Mouse (Mus musculus) intestine, embryonic 15.5 days (tissue): ENCODE data around the gene Becn1. TPM values are rescaled to one million over a fixed set of nuclear protein-coding genes. Genes with fewer than 3 reads are reported as not detected.
A peak's percentile ranks its signal among the peaks of the same experiment; 100 is the strongest.
"Not testable (repeated sequence)": the region's sequence is repeated elsewhere in the genome, so short reads cannot be mapped to it uniquely, and the experiment has no call there.

Experiments used
- ATAC-seq: fragments of 200-750 bp; cut with Nextera tagmentation; 2 replicates; pipeline ENCODE4 v1.8.0; 2017; ENCODE audit warnings: moderate TSS enrichment, moderate library complexity
- H3K27ac ChIP-seq: fragments of 300-500 bp; sonication (generic); 2 replicates; pipeline ENCODE4 v1.5.1; 2015; ENCODE audit warnings: mild to moderate bottlenecking, inconsistent platforms
- H3K27me3 ChIP-seq: fragments of 300-500 bp; sonication (generic); replicated peaks from 2 replicates; pipeline ENCODE4 v1.6.1; 2015; ENCODE audit warnings: inconsistent platforms
- H3K36me3 ChIP-seq: fragments of 300-500 bp; sonication (generic); 2 replicates; pipeline ENCODE4 v1.6.1; 2015; ENCODE audit warnings: inconsistent platforms
- H3K4me1 ChIP-seq: fragments of 300-500 bp; sonication (generic); replicated peaks from 2 replicates; pipeline ENCODE4 v1.6.1; 2015; ENCODE audit warnings: inconsistent platforms
- H3K4me2 ChIP-seq: fragments of 300-500 bp; sonication (generic); replicated peaks from 2 replicates; pipeline ENCODE4 v1.6.1; 2015; ENCODE audit warnings: mild to moderate bottlenecking, inconsistent platforms
- H3K4me3 ChIP-seq: fragments of 300-500 bp; sonication (generic); replicated peaks from 2 replicates; pipeline ENCODE4 v1.5.1; 2015; ENCODE audit warnings: inconsistent platforms
- H3K9ac ChIP-seq: fragments of 300-500 bp; sonication (generic); 2 replicates; pipeline ENCODE4 v1.6.1; 2015; ENCODE audit warnings: inconsistent platforms
- H3K9me3 ChIP-seq: fragments of 300-500 bp; sonication (generic); 2 replicates; pipeline ENCODE4 v1.6.1; 2016; ENCODE audit warnings: inconsistent platforms
- WGBS: fragments of 180-500 bp; shearing (Covaris S2); methylation state at CpG from one replicate; pipeline ENCODE4 v1.1.7; 2015; 5-methylcytosine and 5-hydroxymethylcytosine counted together
- polyA plus RNA-seq: library from polyadenylated mRNA; unstranded; fragments of >200 nt; fragmentation: Nextera tagmentation; extraction: Ambion mirVana; gene quantifications from 2 replicates; pipeline ENCODE4 v1.2.1, GENCODE M21; 2015

Gene Becn1
- polyA plus RNA-seq, 1 experiment from 2014 or later: 132 TPM

- not testable (repeated sequence) for H3K27me3 ChIP-seq, H3K36me3 ChIP-seq, H3K4me3 ChIP-seq, ATAC-seq, H3K9ac ChIP-seq, H3K9me3 ChIP-seq, H3K4me1 ChIP-seq
- 0 out of 2 replicates have a peak overlapping the region, but pooled peaks have one; percentile 19 for H3K4me2 ChIP-seq
- peak overlapping the region; percentile 44; the same call in 1 of the 2 replicates for H3K27ac ChIP-seq
- 68% methylated on average over 6 of the region's 6 CpGs for WGBS
These were observed 28.9 kb upstream of the Becn1 start for GRCm38 (mm10) chr11:101330961-101331360.

GRCm38 (mm10) chr11:101330371-101330924 lies 28.4 kb upstream of the Becn1 start, which contains the start of gene Aoc3:
Aoc3 (plus strand) TSS chr11:101330605.
- Histone ChIP-seq H3K4me1 (peaks cover 4% of the 10 kb centered on the region; the same call in 1 of the 2 replicates), H3K36me3 (peaks cover 5% of the 10 kb centered on the region), H3K27me3 (no peaks in the 10 kb centered on the region), H3K9ac (no peak within 1 kb of the TSS), H3K4me3 (no peak within 1 kb of the TSS), H3K4me2 (peak within 1 kb of the TSS; percentile 19), H3K27ac (peak within 1 kb of the TSS; percentile 44; the same call in 1 of the 2 replicates), H3K9me3 (no peaks in the 10 kb centered on the region)
- WGBS: 54% methylated on average over 7 of the region's 7 CpGs
- ATAC-seq: peak; percentile 55; the same call in 1 of the 2 replicates

DNA sequence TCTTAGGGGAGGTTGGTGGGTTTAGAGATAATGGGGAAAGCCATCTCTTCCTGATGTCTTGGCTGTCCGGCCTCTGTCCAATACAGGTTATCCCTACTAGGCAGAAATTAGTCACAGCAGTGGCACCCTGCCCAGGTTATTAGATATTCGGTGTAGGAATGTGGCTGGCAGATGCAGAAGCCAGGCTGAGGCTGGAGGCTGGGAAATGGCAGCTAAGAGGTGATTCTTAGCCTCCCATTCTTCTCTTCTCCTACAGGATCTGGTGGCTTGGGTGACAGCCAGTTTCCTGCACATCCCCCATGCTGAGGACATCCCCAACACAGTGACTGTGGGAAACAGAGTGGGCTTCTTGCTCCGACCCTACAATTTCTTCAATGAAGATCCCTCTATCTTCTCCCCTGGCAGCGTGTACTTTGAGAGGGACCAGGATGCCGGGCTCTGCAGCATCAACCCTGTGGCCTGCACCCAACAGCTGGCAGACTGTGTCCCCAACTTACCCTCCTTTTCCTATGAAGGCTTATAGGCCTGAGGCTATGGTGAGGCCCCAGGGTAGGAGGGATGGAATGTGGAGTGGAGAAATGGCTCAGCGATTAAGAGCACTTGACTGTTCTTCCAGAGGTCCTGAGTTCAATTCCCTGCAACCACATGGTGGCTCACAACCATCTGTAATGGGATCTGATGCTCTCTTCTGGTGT lies 27.0 kb upstream of the Becn1 start:
- ATAC-seq: no peak
- Histone ChIP-seq H3K27me3 (no peaks in the 10 kb centered on the region), H3K4me1 (peaks cover 4% of the 10 kb centered on the region; the same call in 1 of the 2 replicates), H3K4me3 (no peak overlapping the region), H3K36me3 (peaks cover 18% of the 10 kb centered on the region), H3K9me3 (no peaks in the 10 kb centered on the region), H3K27ac (no peak overlapping the region), H3K4me2 (no peak overlapping the region), H3K9ac (no peak overlapping the region)
- 80% methylated on average over 6 of the region's 6 CpGs for WGBS

GRCm38 (mm10) chr11:101327311-101327710 lies 25.2 kb upstream of the Becn1 start:
- ATAC-seq: no peak
- 32% methylated on average over 3 of the region's 3 CpGs for WGBS

DNA sequence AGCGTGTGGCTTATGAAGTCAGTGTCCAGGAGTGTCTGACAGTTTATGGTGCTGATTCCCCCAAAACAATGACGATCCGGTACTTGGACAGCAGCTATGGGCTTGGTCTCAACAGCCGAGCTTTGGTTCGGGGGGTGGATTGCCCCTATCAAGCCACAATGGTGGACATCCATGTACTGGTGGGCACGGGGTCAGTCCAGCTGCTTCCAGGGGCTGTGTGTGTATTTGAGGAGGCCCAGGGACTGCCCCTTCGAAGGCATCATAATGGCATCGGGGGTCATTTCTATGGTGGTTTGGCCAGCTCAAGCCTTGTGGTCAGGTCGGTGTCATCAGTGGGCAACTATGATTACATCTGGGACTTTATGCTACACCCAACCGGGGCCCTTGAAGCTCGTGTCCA lies 24.1 kb upstream of the Becn1 start:
- no peak overlapping the region for H3K27ac ChIP-seq
- no peak for ATAC-seq
- H3K4me1 ChIP-seq: peaks cover 4% of the 10 kb centered on the region; the same call in 1 of the 2 replicates
- no peaks in the 10 kb centered on the region for H3K27me3 ChIP-seq
- 88% methylated on average over 11 of the region's 11 CpGs for WGBS
- H3K9me3 ChIP-seq: no peaks in the 10 kb centered on the region
- no peak overlapping the region for H3K4me2 ChIP-seq
- peaks cover 36% of the 10 kb centered on the region for H3K36me3 ChIP-seq
- H3K9ac ChIP-seq: no peak overlapping the region
- H3K4me3 ChIP-seq: no peak overlapping the region

More at GRCm38 (mm10) chr11:101327311-101327710, 25.2 kb upstream of the Becn1 start:
- Histone ChIP-seq H3K9ac (no peak overlapping the region), H3K27ac (no peak overlapping the region), H3K4me2 (no peak overlapping the region), H3K4me1 (peaks cover 4% of the 10 kb centered on the region; the same call in 1 of the 2 replicates), H3K36me3 (peaks cover 31% of the 10 kb centered on the region), H3K27me3 (no peaks in the 10 kb centered on the region), H3K9me3 (no peaks in the 10 kb centered on the region), H3K4me3 (no peak overlapping the region)

GRCm38 (mm10) chr11:101325201-101325600 lies 23.1 kb upstream of the Becn1 start:
- not testable (repeated sequence) for ATAC-seq, H3K27ac ChIP-seq, H3K9me3 ChIP-seq, H3K27me3 ChIP-seq, H3K4me1 ChIP-seq, H3K9ac ChIP-seq, H3K4me2 ChIP-seq, H3K4me3 ChIP-seq
- H3K36me3 ChIP-seq: peaks cover 44% of the 10 kb centered on the region
- WGBS: 91% methylated on average over 11 of the region's 11 CpGs

- no peak within 1 kb of the TSS for H3K4me3 ChIP-seq
- H3K9me3 ChIP-seq: no peaks in the 10 kb centered on the region
- H3K4me2 ChIP-seq: no peak within 1 kb of the TSS
- 77% methylated on average over 5 of the region's 5 CpGs for WGBS
- no peak within 1 kb of the TSS for H3K9ac ChIP-seq
- ATAC-seq: no peak
- H3K27me3 ChIP-seq: no peaks in the 10 kb centered on the region
- H3K4me1 ChIP-seq: peaks cover 4% of the 10 kb centered on the region; the same call in 1 of the 2 replicates
- H3K27ac ChIP-seq: no peak within 1 kb of the TSS
- peaks cover 48% of the 10 kb centered on the region for H3K36me3 ChIP-seq
These were observed 22.7 kb upstream of the Becn1 start, which contains the start of gene Aoc2 for GRCm38 (mm10) chr11:101324763-101325162. Aoc2 (plus strand) TSS chr11:101325063.

DNA sequence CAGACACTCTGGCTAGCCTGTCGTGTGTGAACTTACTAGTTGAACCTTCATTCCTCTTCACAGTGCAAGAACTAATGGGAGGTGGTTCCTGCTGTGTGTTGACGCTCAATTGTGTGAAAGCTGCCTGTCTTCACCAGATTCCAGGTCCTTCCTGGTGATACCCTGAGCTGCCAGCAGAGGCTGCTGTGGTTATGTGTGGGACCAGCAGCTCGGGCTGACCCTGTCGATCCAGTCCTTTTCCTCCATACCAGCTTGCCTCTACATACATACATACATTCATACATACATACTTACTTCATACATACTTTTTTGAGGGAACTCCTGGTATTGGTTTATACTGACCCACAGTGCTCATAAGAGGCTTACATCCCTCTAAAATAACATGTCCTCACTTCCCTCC lies 21.5 kb upstream of the Becn1 start:
- Histone ChIP-seq H3K4me3 (no peak overlapping the region), H3K4me1 (peaks cover 3% of the 10 kb centered on the region; the same call in 1 of the 2 replicates), H3K27me3 (no peaks in the 10 kb centered on the region), H3K4me2 (no peak overlapping the region), H3K9ac (no peak overlapping the region), H3K36me3 (peaks cover 54% of the 10 kb centered on the region), H3K9me3 (no peaks in the 10 kb centered on the region), H3K27ac (no peak overlapping the region)
- WGBS: 7% methylated on average over 4 of the region's 4 CpGs
- ATAC-seq: peak; percentile 67

DNA sequence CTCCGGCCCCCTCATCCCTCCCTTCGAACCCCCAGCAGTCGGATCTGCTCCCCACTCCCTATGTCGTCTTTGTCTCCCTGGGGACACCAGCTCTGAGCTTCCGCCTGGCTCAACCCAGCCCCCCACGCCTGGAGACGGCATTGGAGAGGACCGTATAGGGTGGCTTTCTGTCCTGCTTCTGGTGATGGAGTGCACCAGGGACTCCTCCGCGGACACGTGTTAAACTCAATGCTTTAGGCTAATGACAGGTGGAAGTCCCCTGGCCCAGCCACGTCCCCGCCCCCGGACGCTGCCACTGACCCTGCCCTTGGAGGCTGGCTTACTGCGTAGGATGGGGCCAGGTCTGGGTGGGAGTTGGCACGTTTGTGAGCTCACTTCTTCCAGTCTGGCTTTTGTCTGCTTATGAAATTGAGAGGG lies 14.4 kb upstream of the Becn1 start:
- peak overlapping the region; percentile 99 for H3K4me3 ChIP-seq
- H3K27ac ChIP-seq: peak overlapping the region; percentile 83; the same call in 1 of the 2 replicates
- H3K9me3 ChIP-seq: no peaks in the 10 kb centered on the region
- peaks cover 7% of the 10 kb centered on the region; the same call in 1 of the 2 replicates for H3K4me1 ChIP-seq
- no peaks in the 10 kb centered on the region for H3K27me3 ChIP-seq
- peak overlapping the region; percentile 94 for H3K9ac ChIP-seq
- peak; percentile 62 for ATAC-seq
- peak overlapping the region; percentile 88 for H3K4me2 ChIP-seq
- H3K36me3 ChIP-seq: peaks cover 25% of the 10 kb centered on the region
- under 1% methylated on average over 17 of the region's 17 CpGs for WGBS

DNA sequence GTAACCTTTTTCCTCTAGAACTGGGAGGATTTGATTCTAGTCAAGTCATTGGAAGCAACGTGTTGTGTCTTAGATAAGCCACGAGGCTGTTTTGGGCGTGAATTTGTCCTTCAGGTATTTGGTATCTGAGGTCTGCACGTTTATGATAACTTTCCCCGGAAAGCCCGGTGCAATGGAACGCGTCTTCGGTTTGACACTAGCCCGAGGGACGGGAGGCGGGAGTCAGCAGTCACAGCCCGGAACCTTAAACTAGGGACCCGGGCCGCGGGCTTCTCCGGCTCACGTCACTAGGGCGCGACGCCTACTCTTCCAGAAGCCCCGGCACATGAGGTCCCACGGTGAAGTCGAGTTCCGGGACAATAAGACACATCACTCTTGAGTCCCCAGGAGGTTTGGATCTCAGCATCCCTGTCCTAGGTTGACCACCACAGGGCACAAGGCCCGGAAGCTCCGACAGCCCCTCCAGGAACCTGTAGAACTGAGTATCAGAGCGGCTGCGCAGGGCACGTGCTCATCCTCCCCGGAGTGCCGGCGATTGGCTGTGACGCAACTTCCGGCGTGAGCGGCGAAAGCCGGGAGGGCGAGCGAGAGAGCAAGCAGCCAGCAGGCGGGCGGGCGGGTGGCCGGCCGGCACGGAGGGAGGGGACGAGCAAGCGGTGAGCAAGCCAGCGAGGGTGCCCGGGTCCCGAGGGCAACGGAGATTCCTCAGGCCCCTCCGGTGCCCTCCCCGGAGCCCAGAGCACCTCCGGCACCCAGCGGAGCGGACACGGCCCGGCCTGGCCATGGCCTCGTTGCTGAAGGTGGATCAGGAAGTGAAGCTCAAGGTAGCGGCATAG lies 13.8 kb upstream of the Becn1 start, which contains the start of gene Psme3:
Gene Psme3 (plus strand): TSS at position 549 of the 836 bp plus-strand sequence.
- ATAC-seq: peak; percentile 95
- WGBS: under 1% methylated on average over 62 of the region's 62 CpGs
- no peaks in the 10 kb centered on the region for H3K9me3 ChIP-seq

DNA sequence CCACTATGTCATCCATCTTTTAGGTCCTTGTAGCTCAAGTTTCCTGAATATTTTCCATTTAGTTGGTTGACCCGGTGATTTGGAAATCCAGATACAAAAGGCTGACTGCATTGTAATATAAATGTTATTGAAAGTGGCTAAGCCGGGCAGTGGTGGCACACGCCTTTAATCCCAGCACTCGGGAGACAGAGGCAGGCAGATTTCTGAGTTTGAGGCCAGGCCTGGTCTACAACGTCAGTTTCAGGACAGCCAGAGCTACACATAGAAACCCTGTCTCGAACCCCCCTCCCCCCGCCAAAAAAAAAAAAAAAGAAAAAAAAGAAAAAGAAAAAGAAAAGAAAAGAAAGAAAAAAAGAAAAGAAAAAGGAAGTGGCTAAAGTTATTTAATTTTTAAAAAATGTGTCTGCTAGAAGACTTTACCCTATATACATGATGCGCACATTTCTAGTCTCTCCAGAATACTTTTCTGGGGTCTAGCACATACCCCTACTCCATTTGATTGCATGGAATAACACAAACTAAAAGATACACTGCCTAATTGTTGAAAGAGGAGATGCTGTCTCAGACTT lies 13.1 kb upstream of the Becn1 start:
- H3K9ac ChIP-seq: peak overlapping the region; percentile 94
- H3K4me3 ChIP-seq: peak overlapping the region; percentile 99
- peaks cover 15% of the 10 kb centered on the region for H3K36me3 ChIP-seq
- ATAC-seq: no peak
- H3K9me3 ChIP-seq: no peaks in the 10 kb centered on the region
- peaks cover 7% of the 10 kb centered on the region; the same call in 1 of the 2 replicates for H3K4me1 ChIP-seq
- H3K27me3 ChIP-seq: no peaks in the 10 kb centered on the region
- H3K4me2 ChIP-seq: peak overlapping the region; percentile 88
- H3K27ac ChIP-seq: peak overlapping the region; percentile 83; the same call in 1 of the 2 replicates
- 82% methylated on average over 8 of the region's 8 CpGs for WGBS

More for the DNA sequence above, 13.8 kb upstream of the Becn1 start, which contains the start of gene Psme3:
- H3K4me1 ChIP-seq: peaks cover 7% of the 10 kb centered on the region; the same call in 1 of the 2 replicates
- peak within 1 kb of the TSS; percentile 88 for H3K4me2 ChIP-seq
- peaks cover 21% of the 10 kb centered on the region for H3K36me3 ChIP-seq
- no peaks in the 10 kb centered on the region for H3K27me3 ChIP-seq
- peak within 1 kb of the TSS; percentile 99 for H3K4me3 ChIP-seq
- peak within 1 kb of the TSS; percentile 83 for H3K27ac ChIP-seq
- H3K9ac ChIP-seq: peak within 1 kb of the TSS; percentile 94
